Mouse (Mus musculus): ENCODE data around the gene D17Wsu92e. TPM values are rescaled to one million over a fixed set of nuclear protein-coding genes. Genes with fewer than 3 reads are reported as not detected.

The D17Wsu92e gene
- polyA plus RNA-seq, 1 experiment = 81.8 TPM

DNA sequence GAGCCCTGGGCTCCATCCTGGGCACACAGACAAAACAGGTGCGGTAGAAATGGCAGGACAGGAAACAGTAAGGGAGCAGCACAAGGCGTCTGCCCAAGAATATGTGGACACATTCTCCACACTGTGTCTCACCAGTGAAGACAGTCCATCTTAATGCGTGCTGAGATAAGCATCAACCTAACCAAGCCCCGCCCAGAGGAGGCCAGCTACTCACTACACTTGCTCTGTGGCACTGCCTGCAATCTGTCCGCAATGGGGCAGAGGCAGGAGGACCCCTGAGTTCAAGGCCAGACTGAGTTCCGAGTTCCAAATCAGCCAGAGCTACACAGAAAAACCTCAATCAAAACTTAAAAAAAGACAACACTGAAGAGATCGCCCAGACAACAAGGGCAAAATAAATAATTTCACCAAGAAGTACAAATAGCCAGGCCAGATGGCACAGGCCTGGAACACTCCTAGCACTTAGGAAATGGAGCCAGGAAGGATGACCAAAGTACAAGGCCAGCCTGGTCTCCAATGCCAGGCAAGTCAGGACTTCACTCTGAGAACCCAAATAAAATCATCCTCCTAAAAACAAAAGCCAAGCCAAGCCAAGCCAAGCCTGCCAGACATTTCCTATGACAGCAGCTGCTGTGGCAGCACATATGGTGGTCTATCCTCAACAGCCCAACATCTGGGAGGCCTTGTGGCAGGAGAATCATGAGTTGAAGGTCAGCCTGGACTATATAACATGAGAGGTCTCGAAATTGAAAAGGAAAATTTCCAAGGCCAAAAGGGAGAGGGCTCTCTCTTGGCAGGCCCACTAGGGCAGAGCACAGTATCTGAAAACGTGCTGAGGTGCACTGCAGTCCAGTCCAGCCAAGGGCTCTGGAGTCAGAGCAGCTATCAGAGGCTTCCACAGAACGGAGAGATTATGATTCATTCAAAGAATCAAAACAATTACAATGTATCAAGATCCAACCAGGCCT is 15.4 kb downstream of the D17Wsu92e start:
- Histone ChIP-seq H3K4me1 (ENCODE audit: control insufficient read depth, insufficient read depth, low read length) (peaks cover 21% of the 10 kb centered on the region), H3K4me3 (ENCODE audit: insufficient read depth, low read length) (no peak overlapping the region), H3K27ac (ENCODE audit: insufficient read depth, low read depth, low read length) (no peak overlapping the region)
- TF ChIP-seq POLR2A (IDR thresholded peaks at IDR 0.05; ENCODE audit: borderline replicate concordance, low read depth, low read length) (no peak), CTCF (IDR thresholded peaks at IDR 0.05; ENCODE audit: low read depth, low read length) (no peak)

DNA sequence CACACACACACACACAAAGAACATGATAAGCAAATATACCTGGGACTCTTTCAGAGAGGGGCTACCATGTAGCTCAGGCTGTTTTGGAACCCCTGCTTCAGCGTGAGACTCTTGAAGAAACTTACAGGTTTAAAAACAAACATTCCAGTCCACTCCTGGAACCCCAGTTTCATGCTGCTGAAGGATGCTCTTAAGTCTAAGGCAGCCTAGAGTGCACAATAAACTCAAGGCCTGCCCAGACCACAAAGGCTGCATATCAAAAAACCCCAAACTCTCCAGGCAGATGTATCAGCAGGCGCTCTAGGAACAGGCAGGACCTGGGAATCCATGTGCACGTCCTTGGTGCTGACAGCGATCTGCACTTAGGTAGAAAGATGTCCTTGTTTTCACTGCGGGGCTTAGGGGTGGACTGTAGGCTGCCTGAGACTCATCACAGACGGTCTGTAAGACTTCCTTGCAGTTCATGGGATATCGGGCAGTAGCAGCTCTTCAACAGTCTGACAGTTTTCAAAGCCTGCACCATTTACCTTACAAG is 16.2 kb downstream of the D17Wsu92e start:
- H3K4me1 ChIP-seq (ENCODE audit: control insufficient read depth, insufficient read depth, low read length) = peaks cover 26% of the 10 kb centered on the region
- no peak overlapping the region for H3K27ac ChIP-seq (ENCODE audit: insufficient read depth, low read depth, low read length)
- H3K4me3 ChIP-seq (ENCODE audit: insufficient read depth, low read length) = no peak overlapping the region
- TF ChIP-seq POLR2A (IDR thresholded peaks at IDR 0.05; ENCODE audit: borderline replicate concordance, low read depth, low read length) = no peak
- no peak for TF ChIP-seq CTCF (IDR thresholded peaks at IDR 0.05; ENCODE audit: low read depth, low read length)

DNA sequence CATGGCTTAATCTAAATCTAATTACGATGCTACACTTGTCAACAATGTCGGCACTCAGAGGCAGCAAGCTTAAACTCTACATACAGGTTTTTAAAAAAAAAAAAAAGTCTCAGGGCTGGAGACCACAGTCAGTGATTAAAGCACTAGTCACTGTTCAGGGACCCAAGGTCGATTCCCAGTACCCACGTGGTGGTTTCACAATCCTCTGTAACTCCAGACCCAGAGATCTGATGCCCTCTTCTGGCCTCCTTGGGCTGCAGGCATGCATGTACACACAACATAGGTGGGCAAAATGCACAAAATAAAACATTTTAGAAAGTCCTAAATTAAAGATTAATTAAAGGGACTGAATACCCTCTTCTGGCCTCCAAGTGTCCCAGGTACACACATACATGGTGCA is 16.7 kb downstream of the D17Wsu92e start:
- TF ChIP-seq CTCF (IDR thresholded peaks at IDR 0.05; ENCODE audit: low read depth, low read length) (no peak), POLR2A (IDR thresholded peaks at IDR 0.05; ENCODE audit: borderline replicate concordance, low read depth, low read length) (no peak)
- Histone ChIP-seq H3K4me1 (ENCODE audit: control insufficient read depth, insufficient read depth, low read length) (peaks cover 28% of the 10 kb centered on the region), H3K4me3 (ENCODE audit: insufficient read depth, low read length) (no peak overlapping the region), H3K27ac (ENCODE audit: insufficient read depth, low read depth, low read length) (no peak overlapping the region)

DNA sequence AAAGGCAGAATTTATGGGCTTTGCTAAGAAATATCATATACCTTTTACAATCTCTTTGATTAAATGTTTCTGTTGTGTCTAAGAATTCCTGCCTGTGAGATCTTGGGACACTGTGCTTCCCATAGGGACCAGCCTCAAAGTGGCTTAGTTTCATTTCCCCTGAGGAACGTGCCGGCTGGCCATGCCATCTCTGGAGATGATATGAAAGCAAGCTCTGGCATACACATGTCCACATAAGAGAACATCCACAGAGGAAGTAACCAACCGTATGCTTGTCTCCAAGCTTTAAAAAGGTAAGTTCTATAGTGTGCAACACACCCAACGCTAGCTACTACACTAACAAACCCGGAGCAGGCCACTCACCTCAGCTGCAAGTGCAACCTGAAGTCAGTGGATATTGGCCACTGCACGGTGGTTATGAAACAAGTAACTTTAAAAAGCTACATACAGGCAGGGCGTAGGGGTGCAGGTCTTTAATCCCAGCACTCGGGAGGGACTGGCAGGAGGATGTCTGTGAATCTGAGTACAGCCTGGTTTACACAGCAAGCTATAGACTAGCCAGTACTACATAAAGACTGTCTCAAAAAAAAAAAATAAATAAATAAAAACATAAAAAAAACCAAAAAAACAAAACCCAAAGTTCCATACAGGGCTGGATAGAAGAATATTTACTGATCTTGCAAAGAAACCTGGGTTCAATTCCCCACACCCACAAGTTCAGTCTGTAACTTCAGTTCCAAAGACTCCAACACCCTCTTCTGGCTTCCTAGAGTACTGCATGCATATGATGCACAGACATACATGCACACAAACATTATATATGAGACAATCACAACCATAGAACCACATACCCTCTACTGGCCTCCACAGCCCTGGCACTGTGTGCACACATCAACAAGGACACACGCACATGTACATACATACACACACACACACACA is 19.5 kb downstream of the D17Wsu92e start:
- Histone ChIP-seq H3K4me3 (ENCODE audit: insufficient read depth, low read length) (no peak overlapping the region), H3K4me1 (ENCODE audit: control insufficient read depth, insufficient read depth, low read length) (peaks cover 39% of the 10 kb centered on the region), H3K27ac (ENCODE audit: insufficient read depth, low read depth, low read length) (peak overlapping the region; percentile 21; the same call in 1 of the 2 replicates)
- TF ChIP-seq POLR2A (IDR thresholded peaks at IDR 0.05; ENCODE audit: borderline replicate concordance, low read depth, low read length) (no peak), CTCF (IDR thresholded peaks at IDR 0.05; ENCODE audit: low read depth, low read length) (no peak)

DNA sequence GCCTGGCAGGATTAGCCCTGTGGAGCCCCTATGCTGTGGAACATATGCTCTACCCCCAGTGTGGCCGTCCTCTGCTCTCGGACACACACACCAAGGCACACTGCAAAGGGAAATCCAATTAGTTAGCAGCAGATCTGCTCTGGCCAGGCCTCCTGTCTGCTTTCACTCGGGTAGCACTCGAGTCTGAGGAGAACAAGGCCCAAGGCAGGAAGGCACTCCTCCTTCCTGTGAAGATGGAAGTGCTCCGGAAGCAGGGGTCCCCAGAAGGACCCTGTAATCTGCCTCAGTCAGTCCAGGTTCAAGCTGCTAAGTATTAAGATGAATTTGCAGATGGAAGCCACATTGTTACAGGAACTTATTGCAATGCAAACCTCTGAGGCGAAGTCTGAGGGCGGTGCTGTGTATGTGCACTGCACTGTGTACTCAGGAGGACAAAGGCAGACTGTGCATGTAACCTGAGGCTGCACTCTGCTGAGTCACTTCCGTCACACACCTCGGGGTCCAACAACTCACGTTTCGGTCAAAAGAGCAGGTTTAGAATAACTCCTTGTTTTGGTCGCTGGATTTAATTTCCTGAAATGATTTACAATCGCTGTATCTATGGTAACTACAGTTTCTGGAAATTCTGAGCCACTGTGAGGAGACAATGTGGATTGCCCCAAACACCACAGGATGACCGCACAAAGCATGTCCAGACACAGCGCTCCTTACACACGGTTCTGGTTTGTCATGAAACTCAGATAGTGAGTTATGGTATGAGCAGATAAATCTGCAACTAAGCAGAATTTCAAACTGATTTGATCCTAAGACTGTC is 20.5 kb downstream of the D17Wsu92e start:
- TF ChIP-seq POLR2A (IDR thresholded peaks at IDR 0.05; ENCODE audit: borderline replicate concordance, low read depth, low read length) = no peak
- TF ChIP-seq CTCF (IDR thresholded peaks at IDR 0.05; ENCODE audit: low read depth, low read length) = no peak
- Histone ChIP-seq H3K27ac (ENCODE audit: insufficient read depth, low read depth, low read length) (no peak overlapping the region), H3K4me3 (ENCODE audit: insufficient read depth, low read length) (no peak overlapping the region), H3K4me1 (ENCODE audit: control insufficient read depth, insufficient read depth, low read length) (peaks cover 35% of the 10 kb centered on the region)

DNA sequence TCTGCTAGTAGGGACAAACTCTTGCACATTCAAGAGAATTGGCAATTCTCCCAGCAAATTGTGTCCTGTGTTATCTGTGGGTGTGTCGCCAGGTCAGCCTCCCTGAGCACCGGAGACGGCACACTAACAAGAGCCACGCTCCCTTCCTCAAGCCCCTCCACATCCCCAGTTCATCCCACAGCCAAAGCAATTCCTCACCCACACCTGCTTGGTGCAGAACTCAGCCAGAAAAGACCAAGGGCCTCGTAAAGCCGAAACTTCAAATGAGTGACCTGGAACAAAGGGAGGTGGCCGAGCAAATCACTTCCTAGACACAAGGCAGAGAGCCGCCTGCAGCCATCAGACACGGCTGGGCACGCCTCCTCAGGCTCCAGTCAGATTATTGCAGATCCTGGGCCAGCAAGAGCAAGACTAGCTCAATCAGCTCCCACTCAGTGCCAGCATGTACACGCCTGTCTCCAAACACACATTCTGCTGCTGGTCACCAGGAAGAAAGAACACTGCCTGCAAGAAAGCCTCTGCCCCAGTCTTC is 23.0 kb downstream of the D17Wsu92e start:
- Histone ChIP-seq H3K4me3 (ENCODE audit: insufficient read depth, low read length) (no peak overlapping the region), H3K27ac (ENCODE audit: insufficient read depth, low read depth, low read length) (no peak overlapping the region), H3K4me1 (ENCODE audit: control insufficient read depth, insufficient read depth, low read length) (peaks cover 45% of the 10 kb centered on the region)
- TF ChIP-seq POLR2A (IDR thresholded peaks at IDR 0.05; ENCODE audit: borderline replicate concordance, low read depth, low read length) (no peak), CTCF (IDR thresholded peaks at IDR 0.05; ENCODE audit: low read depth, low read length) (no peak)

DNA sequence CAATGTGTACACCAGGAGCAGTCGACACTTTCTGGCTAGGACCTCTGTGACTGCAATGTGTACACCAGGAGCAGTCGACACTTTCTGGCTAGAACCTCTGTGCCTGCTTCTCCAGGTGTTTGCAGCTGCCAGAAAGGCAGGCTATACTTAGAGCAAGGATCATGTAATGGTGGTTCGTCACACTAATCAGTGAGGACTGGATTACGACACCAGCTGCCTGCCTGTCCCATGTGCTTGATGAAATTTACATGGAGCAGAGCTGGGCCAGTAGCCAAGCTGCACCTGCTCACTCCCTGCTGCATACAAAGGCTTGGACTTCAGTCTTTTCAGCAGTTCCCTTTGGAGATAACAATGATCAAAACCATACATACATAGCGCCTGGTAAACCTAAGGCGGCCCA is 23.7 kb downstream of the D17Wsu92e start:
- Histone ChIP-seq H3K4me3 (ENCODE audit: insufficient read depth, low read length) (no peak overlapping the region), H3K27ac (ENCODE audit: insufficient read depth, low read depth, low read length) (no peak overlapping the region), H3K4me1 (ENCODE audit: control insufficient read depth, insufficient read depth, low read length) (peaks cover 45% of the 10 kb centered on the region)
- TF ChIP-seq CTCF (IDR thresholded peaks at IDR 0.05; ENCODE audit: low read depth, low read length) (no peak), POLR2A (IDR thresholded peaks at IDR 0.05; ENCODE audit: borderline replicate concordance, low read depth, low read length) (no peak)

DNA sequence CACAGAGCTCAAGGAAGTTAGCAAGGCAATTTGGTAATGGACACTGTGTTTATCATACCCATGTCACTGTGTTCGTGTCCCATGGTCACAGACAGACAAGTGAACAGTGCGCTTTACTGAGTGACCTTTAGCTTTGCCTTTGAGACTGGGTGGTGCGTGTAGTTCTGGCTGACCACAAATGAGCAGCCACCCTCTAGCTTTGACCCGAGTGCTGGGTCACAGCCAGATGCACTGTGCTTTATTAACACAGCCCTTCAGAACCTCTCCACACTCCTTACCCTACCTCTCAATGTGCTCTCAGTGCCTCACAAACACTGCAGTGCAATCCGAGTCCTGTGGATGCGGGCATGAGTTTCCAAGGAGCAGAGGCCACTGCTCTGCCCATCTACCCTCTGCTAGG is 27.3 kb downstream of the D17Wsu92e start:
- H3K27ac ChIP-seq (ENCODE audit: insufficient read depth, low read depth, low read length) = no peak overlapping the region
- TF ChIP-seq POLR2A (IDR thresholded peaks at IDR 0.05; ENCODE audit: borderline replicate concordance, low read depth, low read length) (no peak), CTCF (IDR thresholded peaks at IDR 0.05; ENCODE audit: low read depth, low read length) (no peak)
- H3K4me1 ChIP-seq (ENCODE audit: control insufficient read depth, insufficient read depth, low read length) = peaks cover 49% of the 10 kb centered on the region
- H3K4me3 ChIP-seq (ENCODE audit: insufficient read depth, low read length) = no peak overlapping the region

All from bone marrow macrophage, adult 2 months (primary cell).